Mouse (Mus musculus): Measurements from ENCODE around the gene Xrcc3. TPM values are rescaled to one million over a fixed set of nuclear protein-coding genes. Genes with fewer than 3 reads are reported as not detected.
A peak's percentile ranks its signal among the peaks of the same experiment; 100 is the strongest.

Xrcc3 gene
- polyA plus RNA-seq, 1 experiment from 2014 or later: 5.0 TPM

- Histone ChIP-seq H3K4me2 (ENCODE audit: low read depth, low read length) (no peak overlapping the region), H3K36me3 (ENCODE audit: control insufficient read depth, insufficient read depth) (no peaks in the 10 kb centered on the region), H3K27ac (ENCODE audit: low read length) (no peak overlapping the region), H3K4me3 (ENCODE audit: low read depth, low read length) (no peak overlapping the region), H3K9me3 (replicated peaks; ENCODE audit: control insufficient read depth, low read length) (no peaks in the 10 kb centered on the region), H3K4me1 (ENCODE audit: control insufficient read depth, low read depth, low read length) (peaks cover 5% of the 10 kb centered on the region; the same call in 1 of the 2 replicates), H3K27me3 (ENCODE audit: control insufficient read depth, insufficient read depth, low read depth, low read length) (no peaks in the 10 kb centered on the region), H3K9ac (ENCODE audit: low read depth, low read length) (no peak overlapping the region)
- no peak for ATAC-seq (ENCODE audit: low read depth)
- 8% methylated on average over 2 of the region's 2 CpGs for WGBS (ENCODE audit: insufficient replicate concordance)
These were observed 29.8 kb upstream of the Xrcc3 start for GRCm38 (mm10) chr12:111843470-111843869.

GRCm38 (mm10) chr12:111842565-111843433 is 29.1 kb upstream of the Xrcc3 start:
- H3K4me2 ChIP-seq (ENCODE audit: low read depth, low read length): no peak overlapping the region
- peaks cover 5% of the 10 kb centered on the region; the same call in 1 of the 2 replicates for H3K4me1 ChIP-seq (ENCODE audit: control insufficient read depth, low read depth, low read length)
- 0 out of 2 replicates have a peak overlapping the region, but pooled peaks have one; percentile 9 for H3K27ac ChIP-seq (ENCODE audit: low read length)
- ATAC-seq (ENCODE audit: low read depth): peak; percentile 70
- H3K9ac ChIP-seq (ENCODE audit: low read depth, low read length): no peak overlapping the region
- no peaks in the 10 kb centered on the region for H3K36me3 ChIP-seq (ENCODE audit: control insufficient read depth, insufficient read depth)
- H3K9me3 ChIP-seq (replicated peaks; ENCODE audit: control insufficient read depth, low read length): no peaks in the 10 kb centered on the region
- WGBS (ENCODE audit: insufficient replicate concordance): 66% methylated on average over 15 of the region's 15 CpGs
- no peak overlapping the region for H3K4me3 ChIP-seq (ENCODE audit: low read depth, low read length)
- H3K27me3 ChIP-seq (ENCODE audit: control insufficient read depth, insufficient read depth, low read depth, low read length): no peaks in the 10 kb centered on the region

- Histone ChIP-seq H3K27me3 (ENCODE audit: control insufficient read depth, insufficient read depth, low read depth, low read length) (no peaks in the 10 kb centered on the region), H3K4me2 (ENCODE audit: low read depth, low read length) (peak overlapping the region; percentile 47), H3K4me1 (ENCODE audit: control insufficient read depth, low read depth, low read length) (peaks cover 33% of the 10 kb centered on the region), H3K36me3 (ENCODE audit: control insufficient read depth, insufficient read depth) (peaks cover 16% of the 10 kb centered on the region), H3K4me3 (ENCODE audit: low read depth, low read length) (peak overlapping the region; percentile 34), H3K27ac (ENCODE audit: low read length) (peak overlapping the region; percentile 57), H3K9ac (ENCODE audit: low read depth, low read length) (peak overlapping the region; percentile 44), H3K9me3 (replicated peaks; ENCODE audit: control insufficient read depth, low read length) (no peaks in the 10 kb centered on the region)
- WGBS (ENCODE audit: insufficient replicate concordance): 37% methylated on average over 10 of the region's 10 CpGs
- ATAC-seq (ENCODE audit: low read depth): peak; percentile 90
These were observed 19.8 kb upstream of the Xrcc3 start for GRCm38 (mm10) chr12:111833457-111833856.

GRCm38 (mm10) chr12:111832643-111833042 is 19.0 kb upstream of the Xrcc3 start:
- H3K4me2 ChIP-seq (ENCODE audit: low read depth, low read length): no peak overlapping the region
- 54% methylated on average over 5 of the region's 5 CpGs for WGBS (ENCODE audit: insufficient replicate concordance)
- H3K4me3 ChIP-seq (ENCODE audit: low read depth, low read length): no peak overlapping the region
- peaks cover 33% of the 10 kb centered on the region for H3K4me1 ChIP-seq (ENCODE audit: control insufficient read depth, low read depth, low read length)
- no peak overlapping the region; the same call in none of the 2 replicates for H3K9ac ChIP-seq (ENCODE audit: low read depth, low read length)
- H3K36me3 ChIP-seq (ENCODE audit: control insufficient read depth, insufficient read depth): peaks cover 24% of the 10 kb centered on the region
- ATAC-seq (ENCODE audit: low read depth): peak; percentile 28; the same call in 1 of the 2 replicates
- H3K27me3 ChIP-seq (ENCODE audit: control insufficient read depth, insufficient read depth, low read depth, low read length): no peaks in the 10 kb centered on the region
- H3K27ac ChIP-seq (ENCODE audit: low read length): peak overlapping the region; percentile 51; the same call in 1 of the 2 replicates
- H3K9me3 ChIP-seq (replicated peaks; ENCODE audit: control insufficient read depth, low read length): no peaks in the 10 kb centered on the region

- 37% methylated on average over 10 of the region's 10 CpGs for WGBS (ENCODE audit: insufficient replicate concordance)
- peak; percentile 26; the same call in 1 of the 2 replicates for ATAC-seq (ENCODE audit: low read depth)
- Histone ChIP-seq H3K27me3 (ENCODE audit: control insufficient read depth, insufficient read depth, low read depth, low read length) (no peaks in the 10 kb centered on the region), H3K4me1 (ENCODE audit: control insufficient read depth, low read depth, low read length) (peaks cover 33% of the 10 kb centered on the region), H3K4me2 (ENCODE audit: low read depth, low read length) (no peak overlapping the region), H3K9ac (ENCODE audit: low read depth, low read length) (no peak overlapping the region), H3K36me3 (ENCODE audit: control insufficient read depth, insufficient read depth) (peaks cover 45% of the 10 kb centered on the region), H3K27ac (ENCODE audit: low read length) (no peak overlapping the region), H3K4me3 (ENCODE audit: low read depth, low read length) (no peak overlapping the region), H3K9me3 (replicated peaks; ENCODE audit: control insufficient read depth, low read length) (no peaks in the 10 kb centered on the region)
These were observed 16.7 kb upstream of the Xrcc3 start for GRCm38 (mm10) chr12:111830375-111830774.

- no peak overlapping the region for H3K27ac ChIP-seq (ENCODE audit: low read length)
- no peaks in the 10 kb centered on the region for H3K27me3 ChIP-seq (ENCODE audit: control insufficient read depth, insufficient read depth, low read depth, low read length)
- no peak for ATAC-seq (ENCODE audit: low read depth)
- no peaks in the 10 kb centered on the region for H3K9me3 ChIP-seq (replicated peaks; ENCODE audit: control insufficient read depth, low read length)
- H3K9ac ChIP-seq (ENCODE audit: low read depth, low read length): no peak overlapping the region
- H3K4me2 ChIP-seq (ENCODE audit: low read depth, low read length): no peak overlapping the region
- H3K4me3 ChIP-seq (ENCODE audit: low read depth, low read length): no peak overlapping the region
- whole genome bisulfite sequencing (ENCODE audit: insufficient replicate concordance): 80% methylated on average over 9 of the region's 9 CpGs
- peaks cover 49% of the 10 kb centered on the region for H3K36me3 ChIP-seq (ENCODE audit: control insufficient read depth, insufficient read depth)
- peaks cover 33% of the 10 kb centered on the region for H3K4me1 ChIP-seq (ENCODE audit: control insufficient read depth, low read depth, low read length)
These were observed 16.3 kb upstream of the Xrcc3 start for GRCm38 (mm10) chr12:111829954-111830353.

GRCm38 (mm10) chr12:111829447-111829846 is 15.8 kb upstream of the Xrcc3 start:
- Histone ChIP-seq H3K27me3 (ENCODE audit: control insufficient read depth, insufficient read depth, low read depth, low read length) (no peaks in the 10 kb centered on the region), H3K4me3 (ENCODE audit: low read depth, low read length) (no peak overlapping the region), H3K4me1 (ENCODE audit: control insufficient read depth, low read depth, low read length) (peaks cover 33% of the 10 kb centered on the region), H3K9me3 (replicated peaks; ENCODE audit: control insufficient read depth, low read length) (no peaks in the 10 kb centered on the region), H3K4me2 (ENCODE audit: low read depth, low read length) (no peak overlapping the region), H3K27ac (ENCODE audit: low read length) (no peak overlapping the region), H3K9ac (ENCODE audit: low read depth, low read length) (no peak overlapping the region), H3K36me3 (ENCODE audit: control insufficient read depth, insufficient read depth) (peaks cover 50% of the 10 kb centered on the region)
- ATAC-seq (ENCODE audit: low read depth): no peak
- WGBS (ENCODE audit: insufficient replicate concordance): 79% methylated on average over 5 of the region's 5 CpGs

- WGBS (ENCODE audit: insufficient replicate concordance): 89% methylated on average over 12 of the region's 12 CpGs
- no peak overlapping the region for H3K27ac ChIP-seq (ENCODE audit: low read length)
These were observed 13.9 kb upstream of the Xrcc3 start for GRCm38 (mm10) chr12:111827556-111827955.

GRCm38 (mm10) chr12:111821931-111822330 is 8.3 kb upstream of the Xrcc3 start:
- no peak for ATAC-seq (ENCODE audit: low read depth)
- Histone ChIP-seq H3K27me3 (ENCODE audit: control insufficient read depth, insufficient read depth, low read depth, low read length) (no peaks in the 10 kb centered on the region), H3K9ac (ENCODE audit: low read depth, low read length) (no peak overlapping the region), H3K36me3 (ENCODE audit: control insufficient read depth, insufficient read depth) (peaks cover 46% of the 10 kb centered on the region), H3K27ac (ENCODE audit: low read length) (no peak overlapping the region), H3K9me3 (replicated peaks; ENCODE audit: control insufficient read depth, low read length) (no peaks in the 10 kb centered on the region), H3K4me3 (ENCODE audit: low read depth, low read length) (no peak overlapping the region), H3K4me1 (ENCODE audit: control insufficient read depth, low read depth, low read length) (peaks cover 27% of the 10 kb centered on the region), H3K4me2 (ENCODE audit: low read depth, low read length) (no peak overlapping the region)
- 76% methylated on average over 4 of the region's 4 CpGs for WGBS (ENCODE audit: insufficient replicate concordance)

More at GRCm38 (mm10) chr12:111827556-111827955, 13.9 kb upstream of the Xrcc3 start:
- H3K9me3 ChIP-seq (replicated peaks; ENCODE audit: control insufficient read depth, low read length): no peaks in the 10 kb centered on the region
- H3K4me1 ChIP-seq (ENCODE audit: control insufficient read depth, low read depth, low read length): peaks cover 15% of the 10 kb centered on the region
- no peaks in the 10 kb centered on the region for H3K27me3 ChIP-seq (ENCODE audit: control insufficient read depth, insufficient read depth, low read depth, low read length)
- H3K9ac ChIP-seq (ENCODE audit: low read depth, low read length): no peak overlapping the region
- H3K36me3 ChIP-seq (ENCODE audit: control insufficient read depth, insufficient read depth): peaks cover 62% of the 10 kb centered on the region
- no peak overlapping the region for H3K4me2 ChIP-seq (ENCODE audit: low read depth, low read length)
- no peak for ATAC-seq (ENCODE audit: low read depth)
- no peak overlapping the region for H3K4me3 ChIP-seq (ENCODE audit: low read depth, low read length)

Data from liver, embryonic 16.5 days (tissue).